Mouse (Mus musculus) midbrain, embryonic 12.5 days (tissue): Measurements from ENCODE around the gene Anapc10. TPM values are rescaled to one million over a fixed set of nuclear protein-coding genes. Genes with fewer than 3 reads are reported as not detected.
"Not testable (repeated sequence)": the region's sequence is repeated elsewhere in the genome, so short reads cannot be mapped to it uniquely, and the experiment has no call there.

Experiments used
- ATAC-seq: fragments of 200-750 bp; cut with Nextera tagmentation; 2 replicates; pipeline ENCODE4 v1.8.0; 2017; ENCODE audit warnings: low read depth, moderate TSS enrichment, moderate library complexity; ENCODE audit not compliant: low FRiP score
- H3K27ac ChIP-seq: fragments of 300-500 bp; sonication (generic); replicated peaks from 2 replicates; pipeline ENCODE4 v1.5.1; 2016; ENCODE audit warnings: mild to moderate bottlenecking
- H3K27me3 ChIP-seq: fragments of 300-500 bp; sonication (generic); 2 replicates; pipeline ENCODE4 v1.6.1; 2016; ENCODE audit warnings: mild to moderate bottlenecking
- H3K36me3 ChIP-seq: fragments of 300-500 bp; sonication (generic); 2 replicates; pipeline ENCODE4 v1.6.1; 2016
- H3K4me1 ChIP-seq: fragments of 300-500 bp; sonication (generic); 2 replicates; pipeline ENCODE4 v1.6.1; 2016
- H3K4me2 ChIP-seq: fragments of 300-500 bp; sonication (generic); replicated peaks from 2 replicates; pipeline ENCODE4 v1.6.1; 2016; ENCODE audit warnings: mild to moderate bottlenecking, moderate library complexity
- H3K4me3 ChIP-seq: fragments of 300-500 bp; sonication (generic); 2 replicates; pipeline ENCODE4 v1.5.1; 2016; ENCODE audit warnings: mild to moderate bottlenecking
- H3K9ac ChIP-seq: fragments of 300-500 bp; sonication (generic); replicated peaks from 2 replicates; pipeline ENCODE4 v1.6.1; 2016; ENCODE audit warnings: mild to moderate bottlenecking, moderate library complexity
- H3K9me3 ChIP-seq: fragments of 300-500 bp; sonication (generic); 2 replicates; pipeline ENCODE4 v1.6.1; 2016; ENCODE audit warnings: mild to moderate bottlenecking
- WGBS: fragments of 180-500 bp; shearing (Covaris S2); methylation state at CpG from one replicate; pipeline ENCODE4 v1.1.7; 2016; 5-methylcytosine and 5-hydroxymethylcytosine counted together
- polyA plus RNA-seq: library from polyadenylated mRNA; unstranded; fragments of >200 nt; fragmentation: Nextera tagmentation; extraction: Ambion mirVana; gene quantifications from 2 replicates; pipeline ENCODE4 v1.2.1, GENCODE M21; 2016

Gene Anapc10
- 41.1 and 48.5 TPM in 2 replicates for polyA plus RNA-seq

DNA sequence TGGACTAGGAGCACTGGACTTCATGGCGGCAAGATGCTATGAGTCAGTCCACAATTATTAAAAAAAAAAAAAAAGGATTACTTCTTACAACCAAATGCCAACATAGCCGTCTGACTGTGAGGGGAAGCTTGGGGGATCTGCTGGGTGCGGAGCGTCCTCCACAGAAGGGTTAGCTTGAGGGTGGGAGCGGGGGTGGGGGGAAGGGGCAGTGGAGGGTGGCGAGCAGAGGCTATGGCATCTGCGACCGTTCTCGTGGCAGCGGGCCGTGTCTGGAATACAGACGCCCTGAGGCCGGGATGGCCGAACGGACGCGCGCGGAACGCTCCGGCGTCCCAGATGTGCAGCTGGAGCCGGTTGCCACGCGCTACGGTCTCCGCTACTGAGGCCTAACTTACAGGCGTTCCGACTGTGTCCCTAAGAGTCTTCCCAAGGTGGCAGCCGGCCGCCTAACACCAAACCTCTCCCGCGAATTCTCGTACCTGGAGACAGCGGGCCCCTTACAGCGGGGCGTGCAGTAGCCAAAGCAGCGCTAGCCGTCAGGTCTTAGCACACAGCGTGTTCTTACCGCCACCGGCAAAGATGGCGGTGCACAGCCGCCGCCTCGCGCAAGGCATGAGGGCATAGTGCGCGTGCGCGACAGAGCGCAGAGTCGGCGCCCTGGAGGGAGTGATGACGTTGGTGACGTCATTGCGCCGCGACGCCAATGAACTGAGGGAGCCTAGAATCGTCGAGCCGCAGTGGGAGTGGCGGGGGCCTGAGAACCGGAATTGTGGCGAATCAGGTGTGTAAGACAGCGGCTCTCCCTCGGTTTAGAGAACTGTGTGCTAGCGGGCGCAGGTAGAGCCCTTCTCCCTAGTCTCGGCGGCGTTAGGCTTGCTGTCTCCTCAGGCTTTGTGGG, at the start of gene Anapc10, which contains the start of gene Abce1:
Gene Anapc10 (plus strand): TSS at position 757 of the 898 bp plus-strand sequence.
Gene Abce1 (minus strand): TSS at position 677 of the 898 bp plus-strand sequence.
- Histone ChIP-seq H3K9ac (peak within 1 kb of the TSS; percentile 77), H3K27ac (peak within 1 kb of the TSS; percentile 90), H3K36me3 (peaks cover 24% of the 10 kb centered on the region), H3K4me2 (peak within 1 kb of the TSS; percentile 75), H3K9me3 (no peaks in the 10 kb centered on the region), H3K4me1 (peaks cover 8% of the 10 kb centered on the region), H3K4me3 (peak within 1 kb of the TSS; percentile 89), H3K27me3 (no peaks in the 10 kb centered on the region)
- under 1% methylated on average over 73 of the region's 73 CpGs for WGBS
- ATAC-seq, result peak; percentile 98

DNA sequence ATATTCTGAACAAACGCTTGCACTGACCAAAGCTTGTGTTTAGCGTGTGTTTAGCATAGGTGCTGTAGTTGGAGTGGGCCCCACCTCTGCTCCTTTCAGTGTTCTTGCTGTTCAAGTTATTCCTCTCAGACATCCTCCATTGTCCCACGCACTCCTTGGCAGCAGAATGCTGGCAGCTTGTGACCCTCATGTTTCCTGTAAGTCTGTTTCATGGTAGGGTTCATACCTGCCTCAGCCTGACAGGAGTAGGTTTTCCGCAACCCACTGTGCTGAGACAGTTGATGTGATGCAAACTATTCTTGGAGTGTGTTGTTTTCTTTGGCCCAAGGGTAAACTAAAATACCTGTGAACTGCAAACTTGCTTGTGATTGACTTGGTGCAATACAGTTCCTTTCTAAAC, 35.2 kb upstream of the Anapc10 start:
- Histone ChIP-seq H3K4me3 (no peak overlapping the region), H3K27me3 (no peaks in the 10 kb centered on the region), H3K4me2 (no peak overlapping the region), H3K9ac (no peak overlapping the region), H3K9me3 (no peaks in the 10 kb centered on the region), H3K4me1 (0 out of 2 replicates have a peak, but pooled peaks cover 6% of the 10 kb centered on the region), H3K27ac (no peak overlapping the region), H3K36me3 (peaks cover 33% of the 10 kb centered on the region)
- ATAC-seq, result no peak
- 92% methylated on average over 4 of the region's 4 CpGs for WGBS

DNA sequence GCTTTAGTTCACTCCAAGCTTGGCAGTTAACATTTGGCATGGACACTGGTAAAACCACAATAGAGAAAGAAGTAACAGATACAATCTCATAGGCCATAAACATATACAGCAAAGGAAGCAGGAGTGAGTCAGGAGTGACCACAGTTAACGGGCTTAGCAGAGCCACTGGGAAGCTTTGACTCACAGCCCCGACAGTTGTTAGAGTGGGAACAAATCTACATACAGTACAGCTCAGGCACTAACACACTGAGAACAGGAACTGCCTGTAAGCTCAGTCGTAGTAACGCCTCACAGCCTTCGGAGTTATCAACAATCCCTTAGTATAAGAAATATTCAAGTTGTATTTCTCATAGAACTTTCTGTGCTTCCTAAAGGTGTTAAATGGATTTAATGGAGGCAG, 32.6 kb upstream of the Anapc10 start:
- Histone ChIP-seq H3K9ac (no peak overlapping the region), H3K27ac (no peak overlapping the region), H3K9me3 (no peaks in the 10 kb centered on the region), H3K4me2 (no peak overlapping the region), H3K27me3 (no peaks in the 10 kb centered on the region), H3K36me3 (peaks cover 31% of the 10 kb centered on the region), H3K4me3 (no peak overlapping the region), H3K4me1 (0 out of 2 replicates have a peak, but pooled peaks cover 6% of the 10 kb centered on the region)
- ATAC-seq, result no peak
- 67% methylated on average over 5 of the region's 5 CpGs for WGBS

DNA sequence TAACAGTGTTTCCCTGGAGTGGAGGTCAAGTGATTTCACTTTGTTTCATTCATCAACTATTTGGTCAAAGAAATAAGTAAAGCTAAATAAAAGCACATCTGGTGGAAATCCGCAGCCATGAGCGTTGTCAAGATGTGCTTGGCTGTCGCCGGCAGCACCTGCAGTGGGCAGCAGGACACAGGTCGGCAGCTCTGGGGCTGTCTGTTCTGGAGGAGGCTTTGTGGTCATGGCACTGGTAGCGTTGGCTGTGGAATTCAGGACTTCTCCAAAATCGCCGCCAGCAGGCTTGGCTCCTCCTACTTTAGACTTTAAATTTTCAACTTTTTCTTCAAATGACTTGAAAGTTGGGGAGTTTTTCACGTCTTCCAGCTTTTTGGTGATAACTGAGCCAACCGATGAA, 31.5 kb upstream of the Anapc10 start:
- not testable (repeated sequence) for H3K27ac ChIP-seq, H3K9ac ChIP-seq, H3K9me3 ChIP-seq, ATAC-seq, H3K27me3 ChIP-seq, H3K4me1 ChIP-seq, H3K4me3 ChIP-seq
- H3K36me3 ChIP-seq, result peaks cover 34% of the 10 kb centered on the region
- H3K4me2 ChIP-seq, result peak overlapping the region; percentile 54
- 45% methylated on average over 10 of the region's 10 CpGs for WGBS

DNA sequence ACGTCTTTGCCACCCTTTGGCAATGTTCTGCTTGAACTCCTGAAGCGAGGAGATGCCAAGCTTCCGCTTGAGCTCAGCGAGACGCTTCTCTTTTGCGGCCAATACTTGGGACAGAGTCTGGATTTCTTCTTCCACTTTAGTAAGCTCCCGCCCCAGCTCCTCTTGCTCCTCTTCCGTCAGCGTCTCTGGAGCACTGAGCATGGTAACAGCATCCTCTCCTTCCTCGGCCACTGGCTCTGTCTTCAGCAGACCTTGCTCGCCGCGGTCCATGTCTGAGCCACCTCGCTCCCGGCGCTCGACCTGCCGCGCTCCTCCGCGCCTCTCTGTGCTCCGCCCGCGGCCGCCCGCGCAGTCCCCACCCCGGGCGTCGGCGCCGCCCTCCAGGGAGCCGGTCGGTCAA, 31.1 kb upstream of the Anapc10 start:
- ATAC-seq, result peak; percentile 72; the same call in 1 of the 2 replicates
- 13% methylated on average over 34 of the region's 34 CpGs for WGBS
- peak overlapping the region; percentile 32 for H3K4me3 ChIP-seq
- peak overlapping the region; percentile 46 for H3K9ac ChIP-seq
- peaks cover 37% of the 10 kb centered on the region for H3K36me3 ChIP-seq
- H3K4me2 ChIP-seq, result peak overlapping the region; percentile 54
- no peaks in the 10 kb centered on the region for H3K9me3 ChIP-seq
- no peaks in the 10 kb centered on the region for H3K27me3 ChIP-seq
- no peak overlapping the region for H3K27ac ChIP-seq
- H3K4me1 ChIP-seq, result 0 out of 2 replicates have a peak, but pooled peaks cover 6% of the 10 kb centered on the region

DNA sequence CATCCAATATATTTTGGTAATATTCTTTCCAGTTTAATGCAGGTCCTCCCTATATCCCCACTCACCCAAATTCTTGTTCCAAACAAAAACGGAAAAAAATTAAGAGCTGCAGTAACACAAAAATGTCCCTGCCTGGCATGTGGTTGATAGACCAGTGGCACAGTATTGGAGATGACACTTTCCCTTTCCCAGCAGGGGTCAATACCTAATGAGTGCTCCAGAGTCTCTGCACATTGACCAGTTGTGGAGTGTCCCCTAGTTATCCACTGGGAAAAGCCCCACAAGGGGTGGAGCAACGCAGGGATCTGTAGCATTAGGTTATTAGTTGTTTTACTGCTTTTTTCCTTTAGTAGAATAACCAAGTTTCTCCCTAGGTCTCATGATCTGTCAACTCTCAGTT, 30.7 kb upstream of the Anapc10 start:
- 49% methylated on average over 2 of the region's 2 CpGs for WGBS
- peak overlapping the region; percentile 32 for H3K4me3 ChIP-seq
- peaks cover 41% of the 10 kb centered on the region for H3K36me3 ChIP-seq
- H3K27me3 ChIP-seq, result no peaks in the 10 kb centered on the region
- 0 out of 2 replicates have a peak, but pooled peaks cover 6% of the 10 kb centered on the region for H3K4me1 ChIP-seq
- no peak overlapping the region for H3K27ac ChIP-seq
- ATAC-seq, result no peak
- H3K9ac ChIP-seq, result peak overlapping the region; percentile 46; the same call in 1 of the 2 replicates
- no peaks in the 10 kb centered on the region for H3K9me3 ChIP-seq
- peak overlapping the region; percentile 54 for H3K4me2 ChIP-seq

DNA sequence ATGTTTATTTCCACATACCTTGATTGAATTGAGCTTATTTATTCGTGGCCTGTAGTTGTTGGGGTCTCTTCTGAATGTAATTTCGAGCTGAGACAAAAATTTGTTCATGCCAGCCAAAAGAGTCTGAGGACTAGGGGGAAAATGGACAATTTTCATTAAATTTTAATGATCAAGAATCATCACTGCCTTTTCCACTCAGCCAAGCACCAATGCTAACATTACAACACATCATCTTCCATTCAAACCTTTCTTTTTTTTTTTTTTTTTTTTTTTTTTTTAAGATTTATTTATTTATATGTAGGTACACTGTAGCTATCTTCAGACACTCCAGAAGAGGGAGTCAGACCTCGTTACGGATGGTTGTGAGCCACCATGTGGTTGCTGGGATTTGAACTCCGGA, 25.7 kb upstream of the Anapc10 start:
- not testable (repeated sequence) for H3K27ac ChIP-seq, ATAC-seq, H3K4me2 ChIP-seq, H3K4me3 ChIP-seq, H3K4me1 ChIP-seq, H3K27me3 ChIP-seq, H3K9ac ChIP-seq, H3K9me3 ChIP-seq
- peaks cover 76% of the 10 kb centered on the region for H3K36me3 ChIP-seq
- WGBS, result 95% methylated on average over 5 of the region's 5 CpGs

DNA sequence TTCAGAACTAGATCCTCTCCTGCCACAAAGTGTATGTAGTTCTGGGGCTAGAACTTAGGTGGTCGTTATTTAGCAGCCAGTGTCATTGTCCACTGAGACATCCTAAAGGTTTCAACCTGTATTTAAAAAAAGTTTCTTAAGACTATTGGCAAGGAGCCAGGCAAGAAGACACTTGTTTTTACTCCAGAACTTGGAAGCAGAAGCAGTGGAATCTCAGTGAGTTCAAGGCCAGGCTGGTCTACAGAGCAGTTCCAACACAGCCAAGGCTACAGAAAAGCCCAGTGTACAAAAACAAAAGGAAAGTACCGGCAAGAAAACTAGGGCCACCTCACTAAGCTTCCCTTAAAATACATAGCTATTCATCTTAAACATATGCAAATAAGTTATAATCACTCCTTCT, 19.1 kb upstream of the Anapc10 start:
- Histone ChIP-seq H3K4me3 (no peak overlapping the region), H3K27me3 (no peaks in the 10 kb centered on the region), H3K9ac (no peak overlapping the region), H3K36me3 (peaks cover 79% of the 10 kb centered on the region), H3K9me3 (no peaks in the 10 kb centered on the region), H3K4me2 (no peak overlapping the region), H3K27ac (no peak overlapping the region), H3K4me1 (no peaks in the 10 kb centered on the region)
- ATAC-seq, result no peak
- 86% methylated on average over 2 of the region's 2 CpGs for WGBS

DNA sequence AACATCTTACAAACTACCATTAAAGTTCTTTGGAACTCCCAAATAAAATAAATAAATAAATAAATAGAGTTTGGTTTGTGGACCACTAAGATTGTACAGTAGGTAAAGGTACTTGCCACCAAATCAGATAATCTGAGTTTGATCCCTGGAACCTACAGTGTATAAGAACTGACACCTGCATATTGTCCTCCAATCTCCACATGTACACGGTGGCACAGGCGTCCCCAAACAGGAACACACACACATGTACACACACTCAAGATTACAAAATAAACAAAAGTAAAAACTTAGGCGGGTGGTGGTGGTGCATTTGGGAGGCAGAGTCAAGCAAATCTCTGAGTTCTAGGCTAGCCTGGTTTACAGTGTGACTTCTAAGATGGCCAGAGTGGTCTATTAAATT, 4.9 kb upstream of the Anapc10 start:
- WGBS, result 92% methylated on average over 3 of the region's 3 CpGs
- H3K27ac ChIP-seq, result no peak overlapping the region
- H3K4me3 ChIP-seq, result no peak overlapping the region
- H3K4me1 ChIP-seq, result 0 out of 2 replicates have a peak, but pooled peaks cover 3% of the 10 kb centered on the region
- H3K36me3 ChIP-seq, result peaks cover 49% of the 10 kb centered on the region
- H3K4me2 ChIP-seq, result no peak overlapping the region
- ATAC-seq, result no peak
- H3K9me3 ChIP-seq, result no peaks in the 10 kb centered on the region
- no peaks in the 10 kb centered on the region for H3K27me3 ChIP-seq
- H3K9ac ChIP-seq, result no peak overlapping the region

DNA sequence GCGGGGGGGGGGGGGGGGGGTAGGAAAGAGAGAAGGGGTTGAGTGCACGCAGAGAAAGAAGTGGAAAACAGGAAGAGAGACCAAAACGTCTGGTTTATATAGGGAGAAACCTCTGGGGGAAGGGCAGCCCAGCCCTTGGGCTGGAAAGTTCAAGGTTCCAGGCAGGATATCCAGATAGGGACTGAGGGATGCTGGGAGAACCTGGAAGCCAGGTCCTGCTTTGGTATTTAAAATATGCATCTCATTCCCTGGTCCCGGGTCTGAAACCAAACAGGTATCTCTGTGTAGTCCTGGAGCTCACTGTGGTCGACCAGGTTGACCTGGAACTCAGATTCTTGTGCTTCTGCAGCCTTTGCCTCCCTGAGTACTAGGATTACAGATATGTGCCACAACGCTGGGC, 1.1 kb downstream of the Anapc10 start:
- peak overlapping the region; percentile 41 for H3K4me2 ChIP-seq
- H3K27me3 ChIP-seq, result no peaks in the 10 kb centered on the region
- no peaks in the 10 kb centered on the region for H3K9me3 ChIP-seq
- ATAC-seq, result no peak
- H3K9ac ChIP-seq, result no peak overlapping the region; the same call in 1 of the 2 replicates
- H3K4me3 ChIP-seq, result no peak overlapping the region
- H3K36me3 ChIP-seq, result peaks cover 25% of the 10 kb centered on the region
- H3K27ac ChIP-seq, result no peak overlapping the region
- peaks cover 8% of the 10 kb centered on the region for H3K4me1 ChIP-seq
- WGBS, result 55% methylated on average over 5 of the region's 6 CpGs

DNA sequence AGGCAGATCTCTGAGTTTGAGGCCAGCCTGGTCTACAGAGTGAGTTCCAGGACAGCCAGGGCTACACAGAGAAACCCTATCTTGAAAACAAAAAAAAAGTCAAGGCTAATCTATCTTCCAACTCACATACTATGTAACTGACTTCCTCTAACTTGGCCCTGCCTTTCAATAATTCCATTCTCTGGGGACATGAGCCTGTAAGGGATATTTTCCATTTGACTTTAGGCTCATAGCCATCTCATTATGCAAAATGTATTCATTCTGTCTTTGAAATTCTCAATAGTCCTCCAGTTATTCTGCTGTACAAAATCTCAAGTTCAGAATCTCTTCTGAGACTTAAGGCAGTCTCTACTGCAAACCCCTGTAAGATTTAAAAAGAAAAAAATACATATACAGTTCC, 9.9 kb downstream of the Anapc10 start:
- no peak for ATAC-seq
- H3K4me3 ChIP-seq, result no peak overlapping the region
- H3K36me3 ChIP-seq, result peaks cover 53% of the 10 kb centered on the region
- H3K4me2 ChIP-seq, result no peak overlapping the region
- no peaks in the 10 kb centered on the region for H3K27me3 ChIP-seq
- no peak overlapping the region for H3K9ac ChIP-seq
- H3K4me1 ChIP-seq, result no peaks in the 10 kb centered on the region
- H3K27ac ChIP-seq, result no peak overlapping the region
- H3K9me3 ChIP-seq, result no peaks in the 10 kb centered on the region

DNA sequence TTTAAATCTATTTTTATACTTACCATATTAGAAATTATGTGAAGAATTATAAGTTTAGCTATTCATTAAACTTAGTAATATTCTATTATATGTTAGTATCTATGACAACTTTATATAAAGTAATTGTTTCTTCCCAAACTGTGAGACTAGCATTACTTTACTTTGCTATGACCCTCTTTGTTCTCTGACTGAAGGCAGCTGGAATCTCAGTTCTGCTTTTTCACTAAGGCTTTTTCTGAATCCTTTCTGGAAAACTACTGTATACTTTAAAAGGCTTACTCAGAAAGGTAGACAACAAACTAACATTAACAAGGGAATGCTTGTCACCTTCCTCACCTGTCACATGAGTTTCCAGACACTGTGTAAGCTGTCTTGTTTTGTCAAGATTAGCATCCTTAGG, 11.7 kb downstream of the Anapc10 start:
- Histone ChIP-seq H3K27me3 (no peaks in the 10 kb centered on the region), H3K4me2 (no peak overlapping the region), H3K27ac (no peak overlapping the region), H3K36me3 (peaks cover 39% of the 10 kb centered on the region), H3K4me3 (no peak overlapping the region), H3K4me1 (no peaks in the 10 kb centered on the region), H3K9me3 (no peaks in the 10 kb centered on the region), H3K9ac (no peak overlapping the region)
- ATAC-seq, result no peak
